Mouse (Mus musculus) erythroblast, adult 5-6 weeks (primary cell): ENCODE measurements around the gene Cox19. TPM values are rescaled to one million over a fixed set of nuclear protein-coding genes. Genes with fewer than 3 reads are reported as not detected.

ENCODE experiments used
- ATAC-seq: replicated peaks from 2 replicates; pipeline ENCODE4 v1.8.0; 2016; ENCODE audit warnings: moderate number of reproducible peaks, mild to moderate bottlenecking, moderate TSS enrichment, inconsistent platforms; ENCODE audit not compliant: poor library complexity, low FRiP score, severe bottlenecking
- total RNA-seq, 2 experiments: library from RNA; stranded (forward) in 1 of 2; stranded (reverse) in 1 of 2; fragments of 150-400 nt in 1 of 2; fragments of 200-764, 138-1000 nt in 1 of 2; gene quantifications; 2 replicates each; pipeline versions ENCODE4 v1.2.3 to v1.2.4; 2015 to 2017; ENCODE audit warnings: low replicate concordance in 2 of 2

The Cox19 gene
- 4.2 and 6.5 TPM in 2 replicates for total RNA-seq (2015; ENCODE audit: low replicate concordance)
- 7.7 and 8.8 TPM in 2 replicates for total RNA-seq (2017; ENCODE audit: low replicate concordance)

GRCm38 (mm10) chr5:139351134-139351533 is at the start of gene Cox19:
Cox19 (minus strand) TSS chr5:139351418.
- ATAC-seq = no peak

DNA sequence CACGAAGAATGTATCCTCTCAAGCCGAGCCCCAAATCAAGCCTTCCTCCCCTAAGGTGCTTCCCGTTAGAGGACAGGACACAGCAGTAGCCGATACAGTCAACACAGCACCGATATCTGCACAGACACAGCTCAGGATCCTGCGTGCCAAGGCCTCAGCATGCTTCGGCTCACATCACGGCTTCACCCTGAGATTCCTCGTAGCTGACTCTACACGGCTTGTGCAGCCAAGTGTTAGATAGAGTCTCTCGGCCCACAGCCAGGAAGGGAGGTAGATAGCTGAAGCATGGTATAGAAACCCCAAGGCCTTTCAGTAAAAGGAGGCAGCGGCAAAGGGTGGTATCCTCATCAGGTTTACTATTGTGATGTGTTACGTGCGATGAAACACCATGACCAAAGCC is 48.8 kb upstream of the Cox19 start:
- no peak for ATAC-seq

DNA sequence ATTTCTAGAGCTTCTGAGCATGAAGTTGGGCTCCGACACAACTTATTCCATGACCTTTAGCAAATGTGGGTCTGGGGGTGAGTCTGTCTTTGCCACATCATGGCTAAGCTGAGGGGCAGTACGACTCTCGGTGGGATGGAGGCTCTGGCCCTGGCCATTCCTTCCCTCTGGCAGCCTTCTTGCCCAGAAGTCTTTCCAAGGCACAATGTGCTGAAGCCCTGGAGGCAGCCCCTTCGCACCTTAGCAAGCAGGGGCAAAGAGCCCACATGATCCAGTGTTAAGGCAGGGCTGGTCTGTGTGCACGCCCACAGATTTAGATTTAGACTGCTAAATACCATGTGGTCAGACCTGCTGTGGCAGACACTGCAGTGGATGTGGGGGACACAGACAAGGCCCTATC is 47.6 kb upstream of the Cox19 start:
- no peak for ATAC-seq

DNA sequence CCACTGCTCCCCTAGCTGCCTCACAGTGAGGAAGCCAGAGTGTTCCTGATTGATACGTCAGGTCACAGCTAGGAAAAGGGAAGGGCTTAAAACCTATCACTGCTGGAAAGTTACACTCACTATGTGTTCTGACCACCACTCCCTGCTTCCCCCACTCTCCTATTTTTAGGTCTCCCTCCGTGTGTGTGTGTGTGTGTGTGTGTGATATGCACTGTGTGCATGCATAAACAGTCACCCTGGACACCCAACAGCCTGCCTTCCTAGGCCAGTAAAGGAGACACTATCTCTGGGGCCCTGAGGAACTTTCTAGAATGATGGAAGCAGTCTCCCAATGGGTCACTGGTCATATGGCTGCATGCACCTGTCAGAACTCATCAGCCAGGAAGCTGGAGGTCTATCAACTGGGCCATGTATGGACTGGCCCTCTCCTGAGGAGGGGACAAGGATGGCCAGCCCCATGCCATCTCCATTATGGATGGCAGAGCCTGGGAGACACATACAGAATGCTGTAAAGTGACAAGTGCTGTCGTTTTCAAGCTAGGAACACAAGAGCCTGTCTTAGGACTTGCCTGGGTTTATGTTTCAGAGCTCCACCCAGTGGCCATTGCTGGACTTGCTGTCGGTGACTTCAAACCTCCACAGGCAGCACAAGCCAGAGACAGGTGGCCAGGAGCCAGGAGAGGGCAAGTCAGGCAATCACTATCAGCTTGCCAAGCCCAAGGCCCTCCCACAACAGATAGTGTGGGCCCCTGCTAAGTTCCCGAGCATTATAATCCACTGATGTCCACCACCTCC is 46.9 kb upstream of the Cox19 start:
- peak; percentile 81 for ATAC-seq

- no peak for ATAC-seq
These were observed 46.2 kb upstream of the Cox19 start for GRCm38 (mm10) chr5:139397359-139397916.

DNA sequence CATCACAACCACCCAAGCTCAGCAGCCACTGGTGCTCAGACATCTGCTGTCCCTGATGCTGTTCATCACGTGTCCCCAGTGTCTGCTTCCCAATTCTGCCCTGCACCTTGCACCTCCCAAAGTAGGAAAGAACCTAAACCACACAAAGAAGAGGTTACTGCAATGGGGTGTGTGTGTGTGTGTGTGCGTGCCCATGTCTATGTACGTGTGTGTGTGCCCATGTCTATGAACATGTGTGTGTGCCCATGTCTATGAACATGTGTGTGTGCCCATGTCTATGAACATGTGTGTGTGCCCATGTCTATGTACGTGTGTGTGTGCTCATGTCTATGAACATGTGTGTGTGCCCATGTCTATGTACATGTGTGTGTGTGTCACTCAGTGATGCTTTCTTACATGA is 44.3 kb upstream of the Cox19 start:
- no peak for ATAC-seq

DNA sequence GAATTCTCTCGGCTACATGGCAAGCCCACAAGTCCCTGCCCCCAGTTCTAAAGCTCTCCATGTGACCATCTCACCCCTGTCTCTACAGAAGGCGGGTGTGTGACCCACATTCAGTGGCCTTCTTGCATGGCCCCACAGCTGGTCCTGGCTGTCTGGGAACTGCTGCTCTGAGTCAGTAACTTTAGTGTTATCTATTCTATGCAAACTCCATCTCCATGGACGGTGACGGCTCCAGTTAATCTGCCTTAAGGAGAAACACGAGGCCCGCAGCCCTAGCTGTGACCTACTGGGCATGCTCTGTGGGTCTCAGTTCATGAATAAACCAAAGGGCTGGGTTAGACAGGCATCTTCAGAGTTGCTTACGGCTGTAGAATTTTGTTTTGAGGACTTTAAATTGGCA is 43.2 kb upstream of the Cox19 start:
- no peak for ATAC-seq

GRCm38 (mm10) chr5:139393197-139393588 is 42.0 kb upstream of the Cox19 start:
- no peak for ATAC-seq

DNA sequence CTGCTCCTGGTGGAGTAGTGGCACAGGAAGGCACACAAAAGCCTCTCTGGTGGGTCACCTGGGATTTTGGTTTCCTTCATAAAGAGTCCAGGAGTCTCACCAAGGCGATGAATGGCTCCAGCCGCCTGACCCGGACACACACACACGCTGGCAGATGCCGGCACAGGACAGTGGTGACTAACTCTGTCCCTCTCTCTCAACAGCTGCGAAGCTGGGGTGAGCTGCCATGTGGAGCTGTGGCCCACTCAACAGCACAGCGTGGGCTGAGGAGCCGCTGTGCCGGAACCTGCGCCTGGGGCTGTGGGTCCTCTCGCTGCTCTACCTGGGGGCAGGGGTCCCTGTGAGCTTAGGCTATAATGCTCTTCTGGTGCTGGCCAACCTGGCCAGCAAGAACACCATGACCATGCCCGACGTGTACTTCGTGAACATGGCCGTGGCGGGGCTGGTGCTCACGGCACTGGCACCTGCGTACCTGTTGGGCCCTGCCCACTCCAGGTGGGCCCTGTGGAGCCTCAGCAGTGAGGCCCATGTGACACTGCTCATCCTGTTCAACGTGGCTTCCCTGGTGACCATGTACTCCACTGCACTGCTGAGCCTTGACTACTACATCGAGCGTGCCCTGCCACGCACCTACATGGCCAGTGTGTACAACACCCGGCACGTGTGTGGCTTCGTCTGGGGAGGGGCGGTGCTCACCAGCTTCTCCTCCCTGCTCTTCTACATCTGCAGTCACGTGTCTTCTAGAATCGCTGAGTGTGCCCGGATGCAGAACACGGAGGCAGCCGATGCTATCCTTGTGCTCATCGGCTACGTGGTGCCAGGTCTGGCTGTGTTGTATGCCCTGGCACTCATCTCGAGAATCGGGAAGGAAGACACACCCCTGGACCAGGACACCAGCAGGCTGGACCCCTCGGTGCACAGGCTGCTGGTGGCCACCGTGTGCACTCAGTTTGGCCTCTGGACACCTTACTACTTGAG is 41.3 kb upstream of the Cox19 start:
- no peak for ATAC-seq

DNA sequence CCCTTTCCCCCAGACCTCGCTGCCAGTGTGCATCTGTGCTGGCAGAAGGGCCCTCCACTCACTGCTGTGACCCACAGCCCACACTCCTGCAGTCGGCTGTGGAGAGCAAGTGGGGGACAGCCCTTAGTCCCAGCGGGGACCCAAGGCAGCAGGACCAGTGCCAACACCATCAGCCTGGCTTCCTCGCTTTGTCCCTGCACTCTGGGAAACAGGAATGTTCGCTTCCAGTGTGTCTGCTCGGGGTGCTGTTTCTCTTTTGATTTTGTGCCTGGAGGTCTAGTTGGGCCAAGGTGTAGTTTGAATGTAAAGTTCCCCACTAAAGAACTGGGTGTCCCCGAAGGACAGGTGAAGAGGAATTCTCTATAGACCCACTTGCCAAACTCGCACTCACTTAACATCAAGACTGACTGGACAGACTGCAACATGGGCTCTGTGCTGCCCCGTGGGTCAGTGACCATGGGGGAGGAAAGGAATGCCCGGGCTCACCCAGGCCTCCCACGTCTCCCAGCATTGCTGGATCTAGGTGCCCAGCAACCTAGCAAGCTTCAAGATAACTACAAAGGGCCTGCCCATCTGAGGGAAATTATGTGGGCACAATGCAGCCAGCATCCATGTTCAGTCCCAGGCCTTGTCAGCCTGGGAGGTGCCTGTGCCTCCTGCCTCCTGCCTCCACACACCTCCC is 40.2 kb upstream of the Cox19 start:
- ATAC-seq = no peak

DNA sequence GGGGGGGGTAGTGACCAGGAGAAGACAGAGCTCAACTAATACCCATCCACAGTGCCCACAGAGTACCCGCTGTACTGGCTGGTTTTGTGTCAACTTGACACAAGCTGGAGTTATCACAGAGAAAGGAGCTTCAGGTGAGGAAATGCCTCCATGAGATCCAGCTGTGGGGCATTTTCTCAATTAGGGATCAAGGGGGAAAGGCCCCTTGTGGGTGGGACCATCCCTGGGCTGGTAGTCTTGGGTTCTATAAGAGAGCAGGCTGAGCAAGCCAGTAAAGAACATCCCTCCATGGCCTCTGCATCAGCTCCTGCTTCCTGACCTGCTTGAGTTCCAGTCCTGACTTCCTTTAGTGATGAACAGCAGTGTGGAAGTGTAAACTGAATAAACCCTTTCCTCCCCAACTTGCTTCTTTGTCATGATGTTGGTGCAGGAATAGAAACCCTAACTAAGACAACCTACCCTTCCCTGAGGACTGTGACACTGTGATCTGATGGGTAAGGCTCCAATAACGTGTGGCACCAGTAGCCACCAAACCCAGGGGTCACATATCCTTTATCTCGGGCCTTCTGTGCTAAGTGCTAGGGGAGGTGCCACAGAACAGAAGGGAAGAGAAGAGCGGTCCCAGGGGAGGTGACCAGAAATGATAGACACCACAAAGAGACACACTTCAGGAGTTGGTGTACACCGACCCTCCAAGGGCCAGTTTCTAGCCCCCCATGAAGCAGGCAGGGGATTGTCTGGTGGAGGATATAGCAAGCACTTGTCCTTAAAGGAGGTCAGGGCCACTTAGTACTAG is 39.3 kb upstream of the Cox19 start:
- ATAC-seq = peak; percentile 24; the same call in 1 of the 2 replicates

GRCm38 (mm10) chr5:139389676-139390061 is 38.5 kb upstream of the Cox19 start:
- ATAC-seq = peak; percentile 72

GRCm38 (mm10) chr5:139388694-139389675 is 37.8 kb upstream of the Cox19 start:
- peak; percentile 51 for ATAC-seq

DNA sequence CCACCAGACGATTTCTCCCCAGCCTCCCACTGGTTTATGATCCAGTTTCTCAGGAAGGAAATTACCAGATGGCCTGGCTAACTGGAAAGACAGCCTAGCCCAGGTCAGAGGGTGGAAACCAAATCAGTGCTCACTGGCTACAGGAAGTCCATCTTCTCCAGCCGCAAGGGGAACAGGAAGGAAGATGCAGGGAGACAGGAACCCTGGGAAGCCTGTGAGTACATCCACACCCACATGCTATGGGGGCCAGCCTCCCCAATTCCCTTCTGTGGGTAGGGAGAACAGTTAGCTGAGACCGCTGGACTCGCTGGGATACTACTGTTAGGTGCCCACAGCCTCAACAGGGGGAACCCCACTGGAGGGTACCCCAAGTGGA is 37.0 kb upstream of the Cox19 start:
- no peak for ATAC-seq

DNA sequence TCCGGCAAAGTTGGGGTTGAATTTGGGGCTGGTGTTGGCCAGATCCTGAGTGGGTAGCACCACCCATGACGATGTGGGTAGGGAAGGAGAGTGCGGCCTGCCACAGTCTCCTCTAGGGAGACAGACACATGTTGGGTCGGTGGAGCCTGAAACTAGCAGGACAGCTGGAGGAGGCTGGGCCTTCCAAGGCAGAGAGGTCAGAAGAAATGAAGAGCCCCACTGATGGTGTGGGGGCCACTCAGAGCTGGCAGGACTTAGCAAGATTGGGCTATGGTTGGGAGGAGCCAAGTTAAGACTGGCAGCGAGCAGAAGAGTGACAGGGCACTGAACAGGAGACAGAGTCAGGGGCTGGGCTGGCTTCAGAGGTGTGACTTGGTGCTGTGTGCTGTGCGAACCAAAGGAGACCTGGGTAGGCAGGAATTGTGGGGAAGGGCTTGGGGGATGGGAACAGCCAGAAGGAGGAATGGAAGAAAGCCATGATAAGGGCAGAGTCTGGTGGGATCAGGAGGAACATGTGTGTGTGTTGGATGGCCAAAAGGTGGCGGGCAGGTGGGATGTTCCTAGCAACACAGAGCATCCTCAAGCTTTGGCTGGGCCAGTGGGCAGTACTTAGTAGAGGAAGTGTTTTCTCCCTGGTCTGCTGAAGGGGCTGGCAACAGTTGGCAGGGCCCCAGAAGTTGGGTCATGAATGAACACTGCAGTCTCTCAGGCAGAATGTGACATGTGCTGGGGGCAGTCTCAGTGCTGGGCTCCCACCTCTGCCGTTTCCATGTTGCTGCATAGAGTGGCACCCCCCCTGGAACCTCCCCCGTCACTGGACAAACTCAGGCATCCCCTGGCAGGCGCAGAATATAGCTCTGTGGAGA is 36.3 kb upstream of the Cox19 start:
- peak; percentile 23; the same call in 1 of the 2 replicates for ATAC-seq

GRCm38 (mm10) chr5:139386047-139386446 is 34.8 kb upstream of the Cox19 start:
- ATAC-seq = no peak

GRCm38 (mm10) chr5:139384531-139384930 is 33.3 kb upstream of the Cox19 start:
- no peak for ATAC-seq
